Mouse (Mus musculus) embryo, embryonic 11 days (tissue): ENCODE measurements around the gene Mars.

Source experiments
- DNase-seq: peaks from one replicate; pipeline ENCODE4 v3.0.0-alpha.2; 2015

The Mars gene

DNA sequence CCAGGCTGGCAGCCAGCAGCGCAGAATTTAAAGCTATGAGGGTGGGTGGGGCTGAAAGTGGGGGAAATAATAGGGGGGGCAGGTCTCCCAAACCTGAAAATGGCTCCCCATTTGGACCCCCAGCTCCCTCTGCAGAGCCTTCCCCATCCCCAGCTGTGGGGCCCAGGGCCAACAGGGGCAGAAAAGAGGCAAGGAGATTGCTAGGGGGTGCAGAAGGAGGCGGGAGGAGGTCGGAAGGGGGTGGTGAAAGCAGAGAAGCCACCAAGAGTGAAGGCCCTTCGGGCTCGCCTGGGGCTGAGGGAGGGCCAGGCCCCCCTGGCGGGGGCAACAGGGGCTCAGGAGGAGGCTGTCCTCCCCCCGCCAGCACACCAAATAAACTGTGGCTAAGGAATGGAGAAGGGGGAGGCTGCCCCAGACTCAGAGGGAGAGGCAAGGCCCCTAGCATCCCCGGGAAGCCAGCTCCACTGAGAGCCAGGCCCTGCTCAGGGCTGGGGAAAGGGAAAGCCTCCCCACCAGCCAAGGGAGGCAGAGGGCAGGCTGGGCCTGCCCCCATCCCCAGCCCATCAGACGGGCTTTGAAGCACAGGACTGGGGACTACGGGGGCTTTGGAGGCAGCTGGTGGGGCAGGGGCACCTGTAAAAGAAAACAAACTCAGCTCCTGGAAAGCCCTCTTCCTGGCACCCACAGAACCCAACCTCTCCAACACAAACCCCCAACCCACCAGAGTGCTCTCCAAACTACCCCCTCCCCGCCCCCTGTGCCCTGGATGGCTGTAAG is 26.7 kb downstream of the Mars start:
- DNase-seq: no peak

DNA sequence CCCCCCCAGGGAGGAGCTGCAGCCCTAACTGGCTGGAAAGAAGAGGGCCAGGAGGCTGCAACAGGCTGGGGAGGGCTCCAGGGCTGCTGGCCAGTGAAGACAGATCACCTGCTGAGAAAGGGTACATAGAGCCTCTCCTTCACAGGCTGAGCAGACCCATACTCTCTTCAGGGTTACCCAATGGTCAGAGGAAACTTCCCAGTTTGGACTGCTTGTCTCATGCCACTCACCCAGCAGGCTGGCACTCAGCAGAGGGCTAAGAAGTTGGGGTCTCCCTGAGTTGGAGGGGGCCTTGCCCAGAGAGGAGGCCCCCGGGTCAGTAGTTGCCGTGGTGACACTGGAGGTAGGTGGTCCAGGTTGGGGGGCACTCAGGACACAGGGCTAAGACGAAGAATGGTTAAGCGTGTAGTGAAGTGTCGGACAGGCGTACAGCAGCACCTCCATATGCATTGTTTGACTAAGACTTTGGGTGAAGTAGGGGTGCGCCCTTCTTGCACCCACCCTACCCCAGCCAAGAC is 27.4 kb downstream of the Mars start:
- no peak for DNase-seq

DNA sequence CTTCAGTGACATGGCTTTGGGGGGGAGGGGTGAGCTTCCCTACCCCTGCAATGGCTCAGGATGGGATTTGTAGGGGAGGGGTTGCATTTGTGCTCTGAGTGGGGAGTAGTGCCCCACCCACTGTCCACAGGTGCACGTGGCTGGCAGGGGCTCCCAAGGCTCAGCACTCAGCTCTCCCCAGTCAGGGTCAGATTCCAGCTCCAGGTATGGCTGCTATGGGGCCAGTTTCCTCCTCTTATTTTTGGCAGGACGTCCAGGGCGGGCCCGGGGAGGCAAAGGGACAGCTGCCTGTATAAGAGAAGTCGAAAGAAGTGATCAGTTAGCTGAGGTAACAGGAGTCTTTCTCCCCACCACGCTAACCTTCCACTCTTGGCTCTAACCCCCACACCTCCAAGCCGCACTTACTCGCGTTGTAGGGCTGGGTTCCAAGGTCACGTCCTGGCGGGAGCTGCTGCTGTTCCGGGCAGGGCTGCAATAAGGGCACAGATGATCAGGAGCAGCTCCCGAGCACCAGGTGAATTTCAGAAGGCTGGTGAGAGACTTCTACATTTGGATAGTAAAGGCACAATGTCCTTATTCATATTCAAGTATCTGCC is 28.9 kb downstream of the Mars start:
- DNase-seq: no peak

DNA sequence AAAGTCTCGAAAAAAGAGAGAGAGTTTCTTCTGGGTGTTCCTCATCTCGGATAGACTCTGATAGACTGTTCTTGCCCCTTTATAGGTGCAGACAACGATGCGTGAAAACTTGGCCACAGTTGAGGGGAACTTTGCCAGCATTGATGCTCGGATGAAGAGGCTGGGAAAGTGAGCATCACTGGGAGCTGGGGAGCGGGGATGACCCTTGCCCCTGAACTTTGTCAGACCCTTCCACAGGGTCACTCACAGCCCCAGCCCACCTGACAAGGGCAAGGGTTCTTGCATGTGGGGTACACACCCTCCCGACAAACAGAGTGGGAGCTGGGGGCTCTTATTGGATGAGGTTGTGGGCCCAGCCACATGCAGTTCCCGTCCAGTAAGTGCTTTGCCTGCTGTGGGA is 30.3 kb downstream of the Mars start:
- no peak for DNase-seq

DNA sequence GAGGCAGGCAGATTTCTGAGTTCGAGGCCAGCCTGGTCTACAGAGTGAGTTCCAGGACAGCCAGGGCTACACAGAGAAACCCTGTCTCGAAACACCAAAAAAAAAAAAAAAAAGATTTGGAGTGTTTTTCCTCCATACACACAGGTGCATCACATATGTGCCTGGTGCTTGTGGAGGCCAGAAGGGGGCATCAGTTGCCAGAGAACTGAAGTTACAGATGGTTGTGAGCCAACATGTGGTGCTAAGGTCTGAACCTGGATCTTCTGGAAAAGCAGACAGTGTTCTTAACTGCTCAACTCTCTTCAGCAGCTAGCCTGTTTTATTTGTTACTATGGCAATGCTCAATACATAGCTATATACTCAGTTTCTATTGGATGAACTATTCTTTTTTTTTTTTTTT is 31.9 kb downstream of the Mars start:
- no peak for DNase-seq

DNA sequence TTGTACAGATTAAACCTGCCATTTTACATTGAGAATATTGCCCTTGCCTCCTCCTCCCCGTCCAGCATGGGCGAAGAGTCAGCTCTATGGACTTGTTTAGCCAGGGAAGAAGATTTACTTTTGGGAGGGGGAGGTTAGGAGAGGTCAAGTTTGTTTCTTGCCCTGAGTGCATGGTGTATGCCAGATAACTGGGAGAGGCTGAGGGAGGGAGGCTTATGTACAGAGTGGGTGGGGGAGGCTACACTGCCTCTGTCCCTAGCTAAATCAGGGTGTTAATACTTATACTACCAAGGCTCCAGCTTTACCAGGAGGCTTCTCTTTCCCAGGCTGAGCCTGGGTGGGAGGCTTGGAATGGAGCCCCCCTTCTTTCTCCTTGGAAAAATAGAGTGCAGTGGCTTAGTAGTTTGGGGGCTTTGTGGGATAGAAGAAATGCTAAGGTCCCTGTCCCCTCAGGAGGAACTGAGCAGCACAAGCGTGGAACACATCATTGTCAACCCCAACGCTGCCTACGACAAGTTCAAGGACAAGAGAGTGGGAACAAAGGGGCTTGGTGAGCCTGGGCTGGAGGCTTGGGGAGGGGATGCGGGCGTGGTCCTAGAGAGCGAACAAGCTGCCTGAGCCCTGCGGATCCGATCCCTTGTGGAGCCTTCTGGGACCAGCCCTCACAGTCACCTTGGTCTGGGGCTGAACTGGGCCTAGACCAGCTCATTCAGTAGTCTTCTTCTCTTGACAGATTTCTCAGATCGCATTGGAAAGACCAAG is 37.1 kb downstream of the Mars start:
- no peak for DNase-seq

DNA sequence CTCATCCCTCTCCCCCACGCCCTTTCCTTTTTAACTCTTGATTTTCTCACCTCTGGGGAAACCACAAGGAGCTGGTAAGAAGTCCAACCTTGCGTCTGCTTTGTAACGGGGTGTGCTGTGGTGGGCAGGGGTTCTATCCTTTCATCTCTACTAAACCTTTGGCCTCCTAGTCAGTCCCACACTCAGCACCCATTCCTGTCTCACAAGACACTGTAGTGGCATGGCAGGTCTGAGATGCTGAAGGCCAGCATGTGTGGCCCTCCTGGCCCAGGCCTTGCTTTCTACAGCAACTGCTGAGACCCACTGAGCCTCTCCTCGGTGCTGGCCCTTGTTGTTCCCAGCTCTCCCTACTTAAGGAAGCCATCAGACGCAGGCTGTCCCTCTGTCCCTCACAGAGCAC is 39.2 kb downstream of the Mars start:
- no peak for DNase-seq

DNA sequence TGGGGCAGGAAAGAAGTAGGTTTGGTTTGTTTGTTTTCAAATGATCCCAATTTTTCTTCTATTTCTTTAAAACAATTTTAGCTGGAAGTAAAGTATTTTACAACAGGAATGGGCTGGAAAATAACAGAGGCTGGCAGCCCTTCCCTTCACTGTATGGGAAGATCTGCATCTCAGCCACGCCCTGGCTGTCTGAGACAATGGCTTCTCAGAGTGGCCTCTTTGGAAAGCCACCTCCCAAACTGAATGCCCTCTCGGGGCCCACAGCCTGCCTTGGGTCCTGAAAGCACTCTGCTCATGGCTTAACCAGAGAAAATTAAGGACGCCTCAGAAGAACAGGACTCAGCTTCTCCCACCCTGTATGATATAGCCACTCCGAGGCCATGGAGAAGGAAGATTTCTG is 41.7 kb downstream of the Mars start:
- DNase-seq: no peak

DNA sequence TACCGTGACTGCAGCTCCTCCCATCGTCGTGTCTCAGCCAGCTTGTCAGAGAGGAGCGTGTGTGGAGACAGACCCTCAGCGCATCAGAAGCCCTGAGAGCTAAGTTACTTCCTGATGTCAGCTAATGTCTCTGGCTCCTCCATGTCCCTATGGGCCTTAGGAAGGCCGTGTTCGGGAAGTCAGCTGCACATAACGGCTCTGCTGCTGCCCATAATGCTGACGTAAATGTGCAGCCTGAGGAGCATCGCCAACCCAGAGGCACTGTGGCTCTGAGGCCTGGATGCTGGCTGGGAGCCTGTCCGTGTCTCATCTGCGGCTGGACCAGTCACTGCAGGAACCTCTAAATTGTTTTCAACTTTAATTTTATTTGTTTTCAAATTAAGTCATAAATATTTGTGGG is 42.5 kb downstream of the Mars start:
- no peak for DNase-seq

DNA sequence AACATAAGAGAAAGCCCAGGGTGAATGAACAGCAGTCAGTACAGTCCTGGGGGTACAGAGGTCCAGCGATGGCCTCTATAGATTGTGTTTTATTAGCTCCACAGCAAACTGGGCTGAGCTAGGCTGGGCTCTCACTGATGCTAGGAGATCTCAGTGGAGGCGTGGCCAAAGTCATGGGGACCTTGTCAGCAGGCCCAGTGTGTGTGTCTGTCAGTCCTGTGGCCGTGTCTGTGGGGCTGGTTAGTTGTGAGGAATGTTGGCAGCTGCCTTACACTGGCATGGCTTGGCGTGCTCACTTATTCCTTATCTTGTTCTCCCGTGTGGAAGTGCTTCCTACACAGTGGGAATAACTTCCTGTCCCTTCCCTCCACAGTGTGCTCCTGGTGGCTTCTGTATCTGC is 43.2 kb downstream of the Mars start:
- DNase-seq: no peak

DNA sequence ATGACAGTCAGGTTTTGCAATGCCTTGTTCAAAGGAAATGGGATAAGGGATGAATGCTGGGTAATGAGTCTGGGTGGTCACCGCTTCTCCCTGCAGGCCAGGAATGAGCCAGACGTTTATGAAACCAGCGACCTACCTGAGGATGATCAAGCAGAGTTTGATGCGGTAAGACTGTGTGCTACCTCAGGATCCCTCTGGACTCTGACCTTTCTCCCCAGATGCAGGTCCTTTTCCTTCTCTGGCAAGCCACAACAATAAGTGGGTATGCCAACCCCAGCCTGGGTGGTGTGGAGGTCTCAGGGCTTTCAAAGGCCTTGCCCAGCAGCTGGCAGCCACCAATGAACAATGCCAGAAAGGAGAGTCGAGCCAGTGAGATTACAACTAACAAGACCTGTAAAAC is 44.3 kb downstream of the Mars start:
- no peak for DNase-seq

DNA sequence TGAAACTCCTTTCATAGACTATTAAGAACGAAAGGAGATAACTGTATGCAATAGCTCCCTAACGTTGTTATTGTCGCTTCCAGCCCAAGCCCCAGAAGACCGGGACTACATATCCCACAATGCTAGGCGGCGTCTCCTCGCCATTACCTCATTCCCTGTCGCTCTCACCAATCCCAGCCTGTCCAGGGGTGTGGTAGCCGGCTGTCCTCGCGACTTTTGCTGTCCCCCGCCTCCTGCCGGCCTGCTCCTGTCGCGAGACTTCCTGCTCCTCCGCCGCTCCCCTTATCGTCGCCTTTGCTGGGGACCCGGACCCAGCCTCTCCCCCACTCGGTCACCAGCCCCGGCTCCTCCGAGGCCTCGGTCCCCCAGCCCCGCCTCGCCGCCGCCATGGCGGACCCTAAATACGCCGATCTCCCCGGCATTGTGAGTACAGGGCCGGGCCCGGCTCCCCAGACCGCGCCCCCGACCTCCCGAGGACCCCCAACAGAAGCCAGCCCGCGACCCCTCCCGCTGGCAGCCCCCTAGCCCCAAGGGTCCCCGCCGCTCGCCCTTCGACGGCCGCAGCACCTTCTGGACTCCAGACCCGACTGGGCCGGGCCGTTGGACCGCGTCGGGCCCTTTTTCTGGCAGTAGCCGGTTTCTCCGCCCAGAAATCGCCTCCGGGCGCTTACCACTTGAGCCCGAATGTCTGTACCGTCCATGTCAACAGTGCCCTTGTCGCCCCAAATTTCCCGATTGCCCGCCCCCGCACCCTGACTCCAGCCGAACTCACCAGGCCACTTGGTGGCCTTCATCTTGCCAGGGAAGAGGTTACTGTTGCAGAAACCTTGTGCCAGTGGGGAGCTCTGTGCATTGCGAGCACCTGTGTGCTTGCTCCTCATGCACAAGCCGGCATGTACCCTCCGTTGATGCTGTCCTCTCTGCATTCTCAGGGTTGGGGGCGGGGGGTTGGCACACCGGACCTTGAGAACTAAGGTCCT is 45.2 kb downstream of the Mars start, which contains the start of gene Dctn2:
TSS of gene Dctn2 (plus strand) at position 257 of the 980 bp plus-strand sequence.
- peak; percentile 96 for DNase-seq

DNA sequence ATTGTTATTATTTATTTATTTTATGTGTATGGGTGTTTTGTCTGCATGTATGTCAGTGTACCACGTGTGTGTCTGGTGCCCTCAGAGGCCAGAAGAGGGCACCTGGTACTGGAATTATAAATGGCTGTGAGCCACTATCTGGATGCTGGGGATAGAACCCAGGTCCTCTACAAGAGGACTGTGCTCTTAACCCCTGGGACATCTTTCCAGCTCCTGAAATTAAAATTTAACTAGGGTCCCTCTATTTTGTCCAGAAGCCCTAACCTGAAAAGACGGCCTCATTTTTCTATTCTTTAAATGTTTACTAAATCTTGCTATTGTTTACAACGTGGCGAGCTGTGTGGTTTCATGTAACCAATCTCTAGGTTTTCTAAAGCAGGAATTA is 45.9 kb downstream of the Mars start:
- DNase-seq: peak; percentile 17

DNA sequence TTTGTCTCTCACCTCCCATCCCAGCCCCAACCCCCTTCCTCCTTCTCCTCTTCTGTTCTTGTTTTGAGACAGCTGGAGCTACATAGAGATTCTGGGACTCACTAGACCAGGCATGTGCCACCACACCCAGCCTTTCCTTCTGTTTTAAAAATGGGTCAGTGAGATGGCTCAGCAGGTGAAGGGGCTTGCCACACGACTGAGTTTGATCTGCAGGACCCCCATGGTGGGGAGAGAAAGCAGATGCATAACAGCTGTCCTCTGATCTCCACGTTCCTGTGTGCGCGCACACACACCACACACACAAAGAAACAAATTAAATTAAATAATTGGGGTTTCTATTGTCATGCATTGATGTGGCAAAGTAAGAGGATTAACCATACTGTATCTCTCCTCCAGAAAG is 46.6 kb downstream of the Mars start:
- no peak for DNase-seq

DNA sequence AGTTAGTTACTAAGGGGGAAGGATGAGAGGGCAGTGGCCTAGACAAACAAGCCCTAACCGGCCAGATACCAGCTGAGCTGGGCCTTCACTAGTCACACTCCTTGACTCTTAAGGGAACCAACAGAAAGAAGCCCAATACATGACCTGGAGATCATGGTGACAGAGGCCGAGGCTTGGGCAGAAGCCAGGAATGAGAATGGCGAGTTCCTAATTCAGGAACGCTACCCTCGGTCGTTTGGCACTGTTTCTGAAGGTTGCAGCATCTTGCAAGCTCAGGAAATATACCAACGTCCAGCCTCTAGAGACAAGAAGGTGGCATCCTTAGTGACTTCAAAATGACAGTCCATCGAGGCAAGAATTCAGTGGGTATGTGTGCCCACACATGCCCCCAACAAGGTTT is 47.2 kb downstream of the Mars start:
- DNase-seq: no peak

DNA sequence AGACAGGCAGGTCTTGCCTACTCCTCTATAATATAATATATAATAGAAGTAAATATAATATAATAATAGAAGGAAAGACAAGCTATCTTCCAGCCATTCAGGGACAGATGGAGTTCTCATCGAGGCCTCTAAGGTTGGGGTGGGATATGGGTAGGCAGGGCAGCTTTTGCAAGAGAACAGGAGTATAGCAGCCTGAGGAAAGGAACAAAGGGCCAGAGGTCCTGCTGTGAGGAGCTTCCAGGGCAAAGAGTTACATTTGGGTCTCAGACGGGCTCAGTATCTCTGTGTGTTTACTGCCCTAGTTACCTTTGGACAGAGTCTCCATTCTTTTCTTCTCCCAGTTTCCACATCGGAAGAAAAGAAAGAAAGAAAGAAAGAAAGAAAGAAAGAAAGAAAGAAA is 48.0 kb downstream of the Mars start:
- DNase-seq: no peak

DNA sequence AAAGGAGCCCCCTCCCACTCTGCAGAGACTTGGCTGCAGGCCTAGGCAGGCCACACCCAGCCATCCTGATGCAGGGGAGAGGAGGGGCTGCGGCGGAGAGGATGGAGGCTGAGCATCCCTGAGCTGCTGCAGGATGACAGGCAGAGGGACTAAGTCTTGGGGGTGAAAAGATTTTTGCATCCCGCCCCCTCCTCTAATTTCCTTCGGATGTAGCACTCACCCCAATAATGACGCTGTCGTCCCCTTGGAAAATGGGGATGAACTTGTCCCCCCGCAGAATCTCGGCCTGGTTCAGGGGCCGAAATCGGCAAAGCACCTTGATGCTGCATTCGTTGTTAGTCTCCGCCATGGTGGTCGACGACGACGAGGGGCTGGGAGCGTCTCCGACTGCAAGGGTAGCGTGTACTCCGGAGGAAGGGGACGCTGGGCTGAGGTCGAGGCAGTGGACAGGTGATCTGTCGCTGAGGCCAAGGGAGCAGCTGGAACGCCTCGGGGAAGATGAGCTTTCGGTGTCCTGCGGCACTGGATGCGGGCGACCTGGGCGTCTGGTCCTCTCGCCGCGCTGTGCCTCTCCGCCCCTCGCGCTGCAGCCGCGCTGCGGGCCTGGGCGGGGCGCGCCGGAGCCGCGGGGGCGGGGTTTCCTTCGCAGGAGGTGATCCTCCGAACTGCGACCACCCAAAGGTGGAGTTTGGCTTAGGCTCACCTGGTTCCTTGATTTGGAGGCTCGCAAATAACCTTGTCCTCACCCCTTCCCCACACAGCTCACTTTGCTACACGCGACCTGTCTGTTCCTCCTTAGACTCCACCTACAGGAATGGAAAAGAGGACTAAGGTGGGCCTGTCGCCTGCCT is 48.8 kb downstream of the Mars start, which contains the start of gene Kif5a:
TSS of gene Kif5a (minus strand) at position 801 of the 851 bp plus-strand sequence.
- peak; percentile 76 for DNase-seq

DNA sequence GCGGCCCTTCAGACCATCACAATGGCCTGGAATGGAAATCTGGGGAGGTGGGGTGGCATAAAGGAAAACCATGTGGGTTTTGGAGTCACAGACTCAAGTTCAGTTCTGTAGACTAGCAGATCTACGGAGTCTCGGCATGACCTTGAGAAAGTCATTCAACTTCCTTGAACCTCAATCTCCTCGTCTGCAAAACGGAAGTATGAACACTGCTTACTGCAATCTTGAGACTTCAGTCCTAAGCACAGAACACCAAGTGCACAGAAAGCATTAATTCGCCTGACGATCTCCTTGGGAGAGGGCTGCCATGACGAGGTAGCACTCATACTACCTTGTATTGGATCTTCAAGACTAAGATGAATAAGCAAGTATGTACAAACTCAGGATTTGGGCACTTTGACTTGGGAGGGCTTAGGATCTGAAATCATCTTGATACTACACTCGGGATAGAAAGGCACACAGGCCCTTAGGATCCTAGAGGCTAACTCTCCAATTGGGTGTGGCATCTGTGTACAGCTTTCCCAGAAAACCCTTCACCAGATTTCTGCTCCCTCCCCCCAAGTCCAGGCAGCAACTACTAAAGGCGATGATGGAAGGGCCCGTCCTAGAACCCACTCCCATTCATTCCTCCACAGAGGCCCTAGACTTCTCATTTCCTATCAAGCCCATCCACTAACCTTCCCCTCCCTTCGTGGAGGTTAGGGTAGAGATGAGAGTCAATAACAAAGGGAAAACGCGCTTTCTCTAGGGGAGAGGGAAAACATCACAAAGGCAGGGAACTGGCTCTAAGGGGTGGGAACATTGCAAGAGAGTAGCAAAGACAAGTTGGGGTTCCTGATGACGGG is 49.7 kb downstream of the Mars start:
- DNase-seq: no peak

DNA sequence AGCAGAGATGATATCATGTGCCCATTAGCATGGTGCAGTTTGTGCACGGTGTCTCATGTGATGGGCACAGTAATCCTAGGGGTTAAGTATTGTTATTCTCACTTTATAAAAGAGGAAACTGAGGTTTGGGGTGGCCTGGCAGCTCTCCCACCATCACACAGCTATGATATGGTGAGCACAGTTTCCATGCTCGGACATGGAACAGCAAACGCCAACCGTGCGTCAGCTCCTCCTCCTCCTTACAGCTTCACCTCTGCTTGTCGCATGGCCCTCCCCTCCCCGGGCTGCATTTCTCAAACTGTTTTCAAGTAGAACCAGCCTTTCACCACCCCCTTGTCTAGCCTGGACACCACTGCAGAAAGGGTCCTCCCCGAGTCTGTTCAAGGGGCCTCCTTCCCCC is 53.1 kb downstream of the Mars start:
- no peak for DNase-seq

DNA sequence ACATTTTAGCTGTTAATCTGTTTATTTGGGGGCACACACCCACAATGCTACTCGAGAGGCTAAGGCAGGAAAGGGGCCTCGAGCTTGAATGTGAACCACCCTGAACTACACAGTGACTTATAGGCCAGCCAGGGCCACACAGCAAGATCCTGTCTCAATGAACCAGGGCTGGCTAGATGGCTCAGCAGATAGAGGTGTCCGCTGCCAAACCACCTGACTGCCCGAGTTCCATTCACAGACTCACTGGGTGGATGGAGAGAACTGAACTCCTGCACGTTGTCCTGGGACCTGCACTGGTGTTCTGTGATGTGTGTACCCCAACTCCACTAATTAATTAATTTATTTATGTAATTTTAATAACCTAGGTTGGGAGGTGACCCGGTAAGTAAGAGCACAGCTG is 53.8 kb downstream of the Mars start:
- no peak for DNase-seq
